Mouse (Mus musculus) ES-Bruce4 (cell line): ENCODE results near the gene Aqp2.

ENCODE experiments used
- CTCF ChIP-seq: IDR thresholded peaks from one replicate; pipeline ENCODE4 v1.8.1; 2011; ENCODE audit warnings: low read depth, low read length
- POLR2A ChIP-seq: IDR thresholded peaks from one replicate; pipeline ENCODE4 v1.8.1; 2011; ENCODE audit warnings: low read length; ENCODE audit not compliant: insufficient read depth

- TF ChIP-seq CTCF (no peak), POLR2A (no peak)
These were observed 32.7 kb downstream of the Aqp2 start for GRCm38 (mm10) chr15:99611563-99611962.
